Mouse (Mus musculus): ENCODE data around the gene Gm21973. TPM values are rescaled to one million over a fixed set of nuclear protein-coding genes. Genes with fewer than 3 reads are reported as not detected.

Gm21973 gene
- total and polyA plus RNA-seq, 3 experiments = not detected

GRCm38 (mm10) chr15:10298058-10298457 lies 27.1 kb upstream of the Gm21973 start:
- 30% methylated on average over 1 of the region's 1 CpGs for WGBS

GRCm38 (mm10) chr15:10299467-10299866 lies 25.7 kb upstream of the Gm21973 start:
- no peak for DNase-seq
- no peak overlapping the region for H3K4me3 ChIP-seq
- 73% methylated on average over 3 of the region's 3 CpGs for WGBS
- H3K4me1 ChIP-seq (ENCODE audit: control insufficient read depth, insufficient read depth, low read length) = no peaks in the 10 kb centered on the region
- H3K79me2 ChIP-seq (replicated peaks; ENCODE audit: control insufficient read depth, insufficient read depth, low read length) = no peaks in the 10 kb centered on the region
- H3K9ac ChIP-seq (ENCODE audit: low read depth, low read length) = no peak overlapping the region
- no peaks in the 10 kb centered on the region for H3K27me3 ChIP-seq (ENCODE audit: control insufficient read depth, insufficient read depth, low read length)
- H3K36me3 ChIP-seq (ENCODE audit: control insufficient read depth, insufficient read depth, low read length) = no peaks in the 10 kb centered on the region
- H3K27ac ChIP-seq = no peak overlapping the region
- no peak for TF ChIP-seq CTCF (IDR thresholded peaks at IDR 0.05)
- intact Hi-C loops (cut with DNase I) = no loop called here

More at GRCm38 (mm10) chr15:10298058-10298457, 27.1 kb upstream of the Gm21973 start:
- no peak for DNase-seq
- H3K79me2 ChIP-seq (replicated peaks; ENCODE audit: control insufficient read depth, insufficient read depth, low read length) = no peaks in the 10 kb centered on the region
- H3K4me1 ChIP-seq (ENCODE audit: control insufficient read depth, insufficient read depth, low read length) = no peaks in the 10 kb centered on the region
- no peak overlapping the region for H3K4me3 ChIP-seq
- H3K36me3 ChIP-seq (ENCODE audit: control insufficient read depth, insufficient read depth, low read length) = no peaks in the 10 kb centered on the region
- no peak overlapping the region for H3K9ac ChIP-seq (ENCODE audit: low read depth, low read length)
- TF ChIP-seq EP300 (IDR thresholded peaks at IDR 0.05; ENCODE audit: insufficient read depth, low read depth, low read length) (no peak), POLR2A (IDR thresholded peaks at IDR 0.05; ENCODE audit: insufficient read depth, low read depth, low read length) (no peak), CTCF (IDR thresholded peaks at IDR 0.05) (no peak)
- intact Hi-C loops (cut with DNase I) = no loop called here
- no peaks in the 10 kb centered on the region for H3K27me3 ChIP-seq (ENCODE audit: control insufficient read depth, insufficient read depth, low read length)
- H3K27ac ChIP-seq = no peak overlapping the region

- no peak for DNase-seq
- Histone ChIP-seq H3K27ac (no peak overlapping the region), H3K9ac (ENCODE audit: low read depth, low read length) (no peak overlapping the region), H3K4me1 (ENCODE audit: control insufficient read depth, insufficient read depth, low read length) (no peaks in the 10 kb centered on the region), H3K36me3 (ENCODE audit: control insufficient read depth, insufficient read depth, low read length) (no peaks in the 10 kb centered on the region), H3K79me2 (replicated peaks; ENCODE audit: control insufficient read depth, insufficient read depth, low read length) (no peaks in the 10 kb centered on the region), H3K4me3 (no peak overlapping the region), H3K27me3 (ENCODE audit: control insufficient read depth, insufficient read depth, low read length) (no peaks in the 10 kb centered on the region)
- no peak for TF ChIP-seq POLR2A (IDR thresholded peaks at IDR 0.05; ENCODE audit: insufficient read depth, low read depth, low read length)
- TF ChIP-seq EP300 (IDR thresholded peaks at IDR 0.05; ENCODE audit: insufficient read depth, low read depth, low read length) = no peak
- no peak for TF ChIP-seq CTCF (IDR thresholded peaks at IDR 0.05)
- intact Hi-C loops (cut with DNase I) = no loop called here
- 94% methylated on average over 1 of the region's 1 CpGs for WGBS
These were observed 18.7 kb upstream of the Gm21973 start for GRCm38 (mm10) chr15:10306461-10306860.

GRCm38 (mm10) chr15:10311826-10312225 lies 13.4 kb upstream of the Gm21973 start:
- DNase-seq = no peak
- Histone ChIP-seq H3K27ac (no peak overlapping the region), H3K9ac (ENCODE audit: low read depth, low read length) (no peak overlapping the region), H3K36me3 (ENCODE audit: control insufficient read depth, insufficient read depth, low read length) (no peaks in the 10 kb centered on the region), H3K4me3 (no peak overlapping the region), H3K27me3 (ENCODE audit: control insufficient read depth, insufficient read depth, low read length) (no peaks in the 10 kb centered on the region), H3K4me1 (ENCODE audit: control insufficient read depth, insufficient read depth, low read length) (no peaks in the 10 kb centered on the region), H3K79me2 (replicated peaks; ENCODE audit: control insufficient read depth, insufficient read depth, low read length) (no peaks in the 10 kb centered on the region)
- no peak for TF ChIP-seq POLR2A (IDR thresholded peaks at IDR 0.05; ENCODE audit: insufficient read depth, low read depth, low read length)
- no peak for TF ChIP-seq EP300 (IDR thresholded peaks at IDR 0.05; ENCODE audit: insufficient read depth, low read depth, low read length)
- TF ChIP-seq CTCF (IDR thresholded peaks at IDR 0.05) = no peak
- intact Hi-C loops (cut with DNase I) = loop anchor here (5.0 kb wide), 1 partner anchor 595 kb away; no protein-coding TSS in a partner anchor
- WGBS = 67% methylated on average over 5 of the region's 5 CpGs

- H3K27me3 ChIP-seq (ENCODE audit: control insufficient read depth, insufficient read depth, low read length) = no peaks in the 10 kb centered on the region
- H3K4me1 ChIP-seq (ENCODE audit: control insufficient read depth, insufficient read depth, low read length) = no peaks in the 10 kb centered on the region
- no peak overlapping the region for H3K9ac ChIP-seq (ENCODE audit: low read depth, low read length)
- intact Hi-C loops (cut with DNase I) = loop anchor here (2.0 to 5.0 kb wide), 2 partner anchors 596 to 859 kb away; no protein-coding TSS in a partner anchor
- no peaks in the 10 kb centered on the region for H3K79me2 ChIP-seq (replicated peaks; ENCODE audit: control insufficient read depth, insufficient read depth, low read length)
- TF ChIP-seq CTCF (IDR thresholded peaks at IDR 0.05) (peak; percentile 75), EP300 (IDR thresholded peaks at IDR 0.05; ENCODE audit: insufficient read depth, low read depth, low read length) (no peak)
- no peaks in the 10 kb centered on the region for H3K36me3 ChIP-seq (ENCODE audit: control insufficient read depth, insufficient read depth, low read length)
- H3K27ac ChIP-seq = no peak overlapping the region
- WGBS = 37% methylated on average over 7 of the region's 7 CpGs
- DNase-seq = peak; percentile 24 to 32
- no peak overlapping the region for H3K4me3 ChIP-seq
These were observed 11.4 kb upstream of the Gm21973 start for GRCm38 (mm10) chr15:10313522-10314455.

- intact Hi-C loops (cut with DNase I) = no loop called here
- Histone ChIP-seq H3K4me1 (ENCODE audit: control insufficient read depth, insufficient read depth, low read length) (no peaks in the 10 kb centered on the region), H3K4me3 (no peak overlapping the region), H3K79me2 (replicated peaks; ENCODE audit: control insufficient read depth, insufficient read depth, low read length) (no peaks in the 10 kb centered on the region), H3K9ac (ENCODE audit: low read depth, low read length) (no peak overlapping the region), H3K27ac (no peak overlapping the region), H3K36me3 (ENCODE audit: control insufficient read depth, insufficient read depth, low read length) (no peaks in the 10 kb centered on the region), H3K27me3 (ENCODE audit: control insufficient read depth, insufficient read depth, low read length) (no peaks in the 10 kb centered on the region)
- no peak for DNase-seq
- 51% methylated on average over 3 of the region's 3 CpGs for WGBS
- no peak for TF ChIP-seq POLR2A (IDR thresholded peaks at IDR 0.05; ENCODE audit: insufficient read depth, low read depth, low read length)
- TF ChIP-seq CTCF (IDR thresholded peaks at IDR 0.05) = no peak
- no peak for TF ChIP-seq EP300 (IDR thresholded peaks at IDR 0.05; ENCODE audit: insufficient read depth, low read depth, low read length)
These were observed 5.4 kb downstream of the Gm21973 start for GRCm38 (mm10) chr15:10330626-10331025.

Data from heart, adult 2 months (tissue).